Mouse (Mus musculus) MN1 (cell line): Measurements from ENCODE around the gene Bhlhb9.
A peak's percentile ranks its signal among the peaks of the same experiment; 100 is the strongest.
"Not testable (repeated sequence)": the region's sequence is repeated elsewhere in the genome, so short reads cannot be mapped to it uniquely, and the experiment has no call there.

ENCODE experiments used
- DNase-seq: peaks from one replicate; pipeline ENCODE4 v3.0.0-alpha.2; 2016; ENCODE audit warnings: low spot score

Bhlhb9 gene

DNA sequence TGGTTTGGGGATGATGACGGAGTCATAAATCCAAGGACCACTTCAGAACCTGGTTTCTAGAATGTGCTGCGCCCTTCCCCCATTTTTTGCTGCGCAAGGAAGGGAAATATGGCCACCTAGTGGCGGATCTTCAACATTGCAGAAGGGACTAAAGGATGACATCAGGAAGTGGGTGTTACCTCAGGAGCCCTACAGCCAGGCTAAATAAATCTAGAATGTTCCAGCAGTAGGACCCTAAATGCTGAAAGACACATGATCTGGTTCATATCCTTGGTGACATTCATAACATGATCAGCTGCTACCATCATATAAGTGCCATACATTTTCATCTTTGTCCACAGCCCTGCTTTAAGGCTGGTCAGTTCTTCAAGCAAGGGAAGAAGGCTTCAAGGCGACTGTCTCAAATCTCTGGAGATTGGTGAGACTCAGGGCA, at the start of gene Bhlhb9:
Gene Bhlhb9 (plus strand): TSS at position 383 of the 433 bp plus-strand sequence.
- peak; percentile 64 for DNase-seq

- DNase-seq, result peak; percentile 72
Observed at GRCm38 (mm10) chrX:135752832-135753231, 44.6 kb upstream of the Bhlhb9 start.

DNA sequence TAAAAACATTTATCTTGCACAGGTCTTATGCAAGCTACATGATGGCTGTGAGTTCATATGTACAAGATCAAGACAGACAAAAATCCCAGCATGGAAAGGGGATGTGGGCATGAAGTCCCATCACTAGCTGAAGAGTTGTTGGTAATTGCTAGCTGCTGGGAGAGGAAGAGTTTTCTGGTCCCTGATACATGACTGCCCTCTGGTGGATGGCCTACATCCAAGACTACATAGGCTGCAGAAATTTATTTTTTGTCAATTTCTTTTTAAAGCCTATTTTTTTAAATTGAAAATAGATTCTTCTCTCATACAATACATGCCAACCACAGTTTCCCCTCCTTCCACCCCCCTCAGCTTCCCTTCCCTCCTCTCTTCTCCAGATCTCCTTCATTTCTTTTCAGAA, 35.7 kb upstream of the Bhlhb9 start:
- peak; percentile 27 for DNase-seq

DNA sequence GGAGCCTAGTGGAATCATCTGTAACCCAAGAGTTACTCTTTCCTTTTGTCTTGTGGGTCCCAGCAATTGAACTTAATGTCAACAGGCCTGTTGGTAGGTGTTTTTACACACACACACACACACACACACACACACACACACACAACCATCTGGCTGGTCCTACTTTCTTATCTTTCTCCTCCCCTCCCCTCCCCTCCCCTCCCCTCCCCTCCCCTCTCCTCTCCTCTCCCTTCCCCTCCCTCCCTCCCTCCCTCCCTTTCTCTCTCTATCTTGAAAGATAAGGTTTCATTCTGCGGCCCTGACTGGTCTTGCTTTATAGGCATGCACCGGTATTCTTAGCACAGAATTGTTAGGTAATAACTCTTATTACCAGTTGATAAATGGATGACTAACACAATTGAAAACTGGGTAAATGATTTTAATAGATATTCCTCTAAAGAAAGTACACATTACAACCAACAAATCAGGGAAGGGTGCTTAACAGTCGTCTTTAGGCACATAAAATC, 29.3 kb upstream of the Bhlhb9 start:
- DNase-seq, result no peak

- DNase-seq, result no peak
Observed at GRCm38 (mm10) chrX:135768565-135768964, 28.8 kb upstream of the Bhlhb9 start.

DNA sequence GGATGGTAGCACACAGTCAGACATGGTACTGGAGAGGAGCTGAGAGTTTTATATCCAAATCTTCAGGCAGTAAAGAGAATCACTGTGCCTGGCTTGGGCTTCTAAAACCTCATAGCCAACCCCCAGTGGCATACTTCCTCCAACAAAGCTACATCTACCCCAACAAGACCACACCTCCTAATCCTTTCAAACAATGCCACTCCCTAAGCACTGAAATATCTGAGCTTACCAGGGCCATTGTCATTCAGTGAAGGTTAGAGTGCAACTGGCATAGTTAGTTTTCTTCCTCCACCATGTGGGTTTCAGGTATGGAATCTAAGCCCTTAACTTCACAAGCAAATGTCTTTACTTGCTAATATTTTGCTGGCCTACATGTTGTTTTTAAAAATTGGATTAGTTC, 5.9 kb upstream of the Bhlhb9 start:
- no peak for DNase-seq

- DNase-seq, result no peak
Observed at GRCm38 (mm10) chrX:135792326-135792725, 5.1 kb upstream of the Bhlhb9 start.

GRCm38 (mm10) chrX:135795591-135796304, 1.6 kb upstream of the Bhlhb9 start:
- DNase-seq, result peak; percentile 36

DNA sequence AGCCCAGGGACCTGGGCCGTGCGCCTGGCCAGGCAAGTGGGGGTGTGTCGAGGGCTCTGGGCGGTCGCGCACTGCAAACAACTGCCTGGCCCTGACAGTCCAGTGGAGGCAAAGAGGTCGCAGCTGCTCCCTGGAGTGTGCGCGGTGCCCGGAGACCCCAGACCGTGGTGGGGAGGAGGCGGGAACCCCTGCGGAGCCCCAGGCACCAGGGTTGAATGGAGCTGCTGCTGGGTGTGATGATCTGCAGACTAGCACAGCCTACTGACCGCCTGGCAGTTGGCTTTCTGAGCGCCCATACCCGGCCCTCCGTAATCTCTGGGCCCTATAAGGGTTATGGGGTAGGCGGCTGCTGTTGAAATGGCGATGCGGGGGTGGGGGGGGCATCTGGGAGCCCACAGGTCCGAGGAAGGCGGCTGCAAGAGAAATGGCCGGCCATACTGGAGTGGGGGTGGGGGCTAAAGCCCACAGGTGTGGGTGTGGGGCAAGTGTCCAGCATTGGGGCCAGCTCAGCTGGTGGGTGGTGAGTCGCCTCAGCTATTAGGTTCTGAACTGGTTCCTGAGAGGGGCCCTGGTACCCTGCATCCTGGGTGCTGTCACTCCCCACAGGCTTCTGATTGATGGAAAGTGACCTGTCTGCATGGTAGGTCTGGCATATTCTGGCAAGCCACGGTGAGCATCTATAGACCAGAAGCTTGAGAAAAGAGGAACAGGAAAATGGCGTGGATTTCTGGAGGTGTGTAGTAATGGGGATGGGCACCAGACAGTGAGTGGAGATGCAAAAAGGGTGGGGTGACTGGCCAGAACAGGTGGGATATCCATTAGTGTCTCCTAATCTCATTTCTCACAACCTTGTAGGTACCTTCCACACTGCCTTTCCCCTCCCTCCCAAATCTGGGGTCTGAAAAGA, 836 bp upstream of the Bhlhb9 start:
- peak; percentile 7 for DNase-seq

- no peak for DNase-seq
Observed at GRCm38 (mm10) chrX:135804149-135804548, 6.8 kb downstream of the Bhlhb9 start.

- peak; percentile 44 for DNase-seq
Observed at GRCm38 (mm10) chrX:135805780-135806179, 8.4 kb downstream of the Bhlhb9 start.

GRCm38 (mm10) chrX:135835896-135836295, 38.5 kb downstream of the Bhlhb9 start:
- not testable (repeated sequence) for DNase-seq

DNA sequence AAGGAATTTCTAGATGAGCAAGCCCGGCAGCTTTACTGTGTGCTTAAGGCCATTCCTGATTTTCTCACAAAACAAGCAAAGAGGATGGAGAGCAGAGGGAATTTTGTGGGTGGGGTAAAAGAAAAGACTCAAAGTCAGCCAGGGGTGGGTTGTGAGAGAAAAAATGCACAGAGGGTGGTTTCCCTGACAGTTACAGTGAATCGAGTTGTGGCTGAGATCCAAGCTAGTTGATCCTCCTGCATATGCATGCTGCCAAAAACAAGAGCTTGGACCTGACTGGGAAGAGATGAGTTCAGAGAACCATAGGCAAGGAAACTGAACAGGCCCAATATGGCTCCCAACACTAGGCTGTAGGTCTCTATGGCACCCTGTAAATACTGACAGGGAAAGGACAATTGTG, 40.5 kb downstream of the Bhlhb9 start:
- DNase-seq, result no peak

GRCm38 (mm10) chrX:135838521-135839360, 41.3 kb downstream of the Bhlhb9 start, which contains the start of gene Gprasp2:
Gene Gprasp2 (plus strand): TSS chrX:135839034.
- DNase-seq, result peak; percentile 25

DNA sequence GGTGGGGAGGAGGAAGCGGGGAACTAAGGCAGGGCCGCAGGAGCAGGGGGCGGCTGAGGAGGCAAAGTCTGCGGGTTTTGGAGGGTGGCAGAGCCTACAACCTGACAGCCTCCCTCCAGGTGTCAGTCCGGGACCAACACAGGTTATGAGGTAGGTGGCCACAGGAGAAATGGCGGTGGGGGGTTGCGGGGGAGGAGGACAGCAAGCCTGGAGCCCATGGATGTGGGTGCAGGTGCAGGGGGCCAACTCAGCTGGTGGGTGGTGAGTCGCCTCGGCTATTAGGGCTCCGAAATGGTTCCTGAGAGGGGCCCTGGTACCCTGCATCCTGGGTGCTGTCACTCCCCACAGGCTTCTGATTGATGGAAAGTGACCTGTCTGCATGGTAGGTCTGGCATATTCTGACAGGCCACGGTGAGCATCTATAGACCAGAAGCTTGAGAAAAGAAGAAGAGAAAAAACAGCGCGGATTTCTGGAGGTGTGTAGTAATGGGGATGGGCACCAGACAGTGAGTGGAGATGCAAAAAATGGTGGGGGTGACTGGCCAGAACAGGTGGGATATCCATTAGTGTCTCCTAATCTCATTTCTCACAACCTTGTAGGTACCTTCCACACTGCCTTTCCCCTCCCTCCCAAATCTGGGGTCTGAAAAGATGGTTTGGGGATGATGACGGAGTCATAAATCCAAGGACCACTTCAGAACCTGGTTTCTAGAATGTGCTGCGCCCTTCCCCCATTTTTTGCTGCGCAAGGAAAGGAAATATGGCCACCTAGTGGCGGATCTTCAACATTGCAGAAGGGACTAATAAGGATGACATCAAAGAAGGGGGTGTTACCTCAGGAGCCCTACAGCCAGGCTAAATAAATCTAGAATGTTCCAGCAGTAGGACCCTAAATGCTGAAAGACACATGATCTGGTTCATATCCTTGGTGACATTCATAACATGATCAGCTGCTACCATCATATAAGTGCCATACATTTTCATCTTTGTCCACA, 42.3 kb downstream of the Bhlhb9 start:
- peak; percentile 58 for DNase-seq

GRCm38 (mm10) chrX:135866806-135867205, 69.4 kb downstream of the Bhlhb9 start:
- DNase-seq, result not testable (repeated sequence)

- no peak for DNase-seq
Observed at GRCm38 (mm10) chrX:135876679-135877078, 79.3 kb downstream of the Bhlhb9 start.

DNA sequence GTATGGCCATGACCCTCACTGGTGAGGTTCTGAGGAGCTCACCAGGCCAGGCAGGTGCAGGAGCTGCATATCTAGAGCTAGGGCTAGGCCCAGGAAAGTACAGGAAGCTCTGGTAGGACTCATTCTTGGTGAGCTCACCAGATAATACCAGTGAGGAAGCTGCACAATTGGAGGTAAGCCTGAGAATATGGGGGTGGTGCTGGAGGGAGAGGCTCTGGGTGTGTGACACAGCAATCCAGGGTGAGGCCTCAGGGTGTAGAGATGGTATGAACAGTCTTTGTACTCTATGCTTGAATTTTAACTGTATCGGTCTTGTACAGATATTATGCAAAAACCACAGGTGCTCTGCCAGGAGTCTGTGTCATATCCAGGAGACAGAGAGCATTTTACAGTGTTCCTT, 82.2 kb downstream of the Bhlhb9 start:
- DNase-seq, result no peak

DNA sequence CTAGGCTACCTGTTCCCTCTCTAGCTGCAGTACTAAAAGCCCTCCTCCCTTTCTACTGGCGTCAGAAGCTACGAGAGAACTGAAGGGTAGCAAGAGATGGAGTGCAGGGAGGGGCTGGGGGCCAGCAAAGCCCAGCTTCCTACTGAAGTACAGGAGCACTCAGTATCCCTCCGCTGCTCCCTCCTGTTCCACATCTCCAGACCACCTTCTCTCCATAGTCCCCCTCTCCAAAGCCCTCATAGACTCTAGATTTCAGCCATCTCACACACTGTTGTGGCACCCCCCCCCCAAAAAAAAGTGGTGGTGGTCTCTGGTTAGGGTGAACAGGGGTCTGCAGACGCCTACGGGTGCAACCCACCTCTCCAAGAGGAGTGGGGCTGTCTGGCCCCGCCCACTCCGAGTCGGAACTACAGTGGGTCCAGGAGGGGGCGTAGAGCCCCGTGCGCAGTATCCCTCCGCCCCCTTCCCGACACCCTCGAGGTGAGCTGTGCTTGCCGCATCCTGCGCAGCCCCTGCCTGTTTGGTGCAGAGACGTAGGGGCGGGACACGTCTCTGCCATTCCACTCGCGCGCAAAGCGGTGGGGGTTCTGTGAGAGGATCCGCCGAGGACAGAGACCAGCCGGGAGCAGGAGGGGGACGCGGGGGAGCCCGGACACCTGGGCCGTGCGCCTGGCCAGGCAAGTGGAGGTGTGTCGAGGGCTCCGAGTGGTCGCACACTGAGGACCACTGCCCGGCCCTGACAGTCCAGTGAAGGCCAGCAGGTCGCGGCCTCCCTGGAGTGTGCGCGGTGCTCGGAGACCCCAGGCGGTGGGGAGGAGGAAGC, 88.2 kb downstream of the Bhlhb9 start:
- DNase-seq, result peak; percentile 84

GRCm38 (mm10) chrX:135886234-135886585, 88.8 kb downstream of the Bhlhb9 start:
- peak; percentile 19 for DNase-seq
